Mouse (Mus musculus): ENCODE measurements around the gene Gper1.

The Gper1 gene

DNA sequence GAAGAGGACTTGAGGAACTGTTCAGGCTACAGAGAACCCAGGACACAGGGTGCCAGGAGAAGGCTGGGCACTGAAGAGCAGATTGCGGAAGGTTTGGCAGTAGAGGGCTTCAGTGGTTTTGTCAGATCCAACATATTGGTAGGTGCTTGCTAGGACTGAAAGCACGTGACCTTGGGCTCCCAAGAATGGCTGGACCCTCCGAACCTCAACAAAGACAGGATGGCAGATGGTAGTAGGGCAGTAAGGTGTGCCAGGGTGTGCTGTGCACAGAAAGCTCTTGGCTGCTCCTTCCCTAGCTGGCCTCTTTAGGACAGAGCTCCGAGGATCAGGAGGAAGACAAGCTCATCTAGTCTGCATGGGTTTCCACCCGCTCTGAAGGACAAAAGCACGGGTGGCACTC, 11.8 kb upstream of the Gper1 start:
- no peak for DNase-seq (ENCODE audit: low spot score)

DNA sequence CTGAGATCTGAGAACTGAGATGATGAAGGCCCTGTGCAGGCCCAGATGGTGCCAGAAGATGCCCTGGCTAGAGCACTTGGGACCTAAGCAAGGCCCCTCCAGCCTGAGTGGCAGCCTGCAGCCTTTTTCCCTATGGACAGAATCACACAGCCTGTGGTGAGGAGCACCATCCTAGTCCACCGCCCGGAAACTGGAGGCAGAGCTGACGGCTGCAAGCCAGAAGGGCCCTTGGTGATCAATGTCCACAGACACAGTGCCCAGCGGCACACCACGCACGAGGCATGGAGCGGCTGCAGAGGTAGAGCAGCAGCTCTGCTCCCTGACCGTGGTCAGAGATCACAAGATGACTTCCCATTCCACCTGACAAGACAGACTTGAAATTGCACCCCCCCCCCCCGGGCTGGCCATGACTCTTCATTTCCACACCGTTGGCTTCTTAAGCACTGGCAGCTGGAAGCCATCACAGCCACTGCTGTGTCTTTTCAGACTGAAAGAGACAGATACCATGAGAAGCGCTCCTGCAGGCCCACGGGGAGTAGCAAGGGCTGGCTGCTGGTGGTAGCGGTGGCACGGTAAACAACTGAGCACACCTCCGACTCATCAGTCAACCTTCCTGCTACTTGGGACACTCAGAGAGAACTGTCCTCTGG, 11.2 kb upstream of the Gper1 start:
- no peak for DNase-seq (ENCODE audit: low spot score)

DNA sequence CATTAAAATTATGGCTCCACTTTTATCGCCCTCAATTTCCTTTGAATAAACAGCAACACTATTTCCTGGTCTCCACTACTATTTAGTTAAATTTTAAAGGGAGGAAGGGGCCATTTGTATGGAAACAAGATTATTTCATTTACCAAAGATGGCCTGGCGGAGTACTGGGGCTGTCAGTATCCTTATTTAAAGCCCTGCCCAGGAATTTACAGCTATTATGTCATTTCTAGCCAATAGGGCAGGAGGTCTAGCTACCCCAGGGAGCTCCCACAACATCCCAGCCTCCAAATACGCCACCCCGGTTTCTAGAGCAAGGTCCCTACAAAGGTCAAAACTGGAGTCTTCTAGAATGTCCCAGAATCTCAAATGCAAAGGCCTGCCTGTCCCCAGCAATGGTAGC, 9.4 kb upstream of the Gper1 start:
- DNase-seq (ENCODE audit: low spot score): no peak

DNA sequence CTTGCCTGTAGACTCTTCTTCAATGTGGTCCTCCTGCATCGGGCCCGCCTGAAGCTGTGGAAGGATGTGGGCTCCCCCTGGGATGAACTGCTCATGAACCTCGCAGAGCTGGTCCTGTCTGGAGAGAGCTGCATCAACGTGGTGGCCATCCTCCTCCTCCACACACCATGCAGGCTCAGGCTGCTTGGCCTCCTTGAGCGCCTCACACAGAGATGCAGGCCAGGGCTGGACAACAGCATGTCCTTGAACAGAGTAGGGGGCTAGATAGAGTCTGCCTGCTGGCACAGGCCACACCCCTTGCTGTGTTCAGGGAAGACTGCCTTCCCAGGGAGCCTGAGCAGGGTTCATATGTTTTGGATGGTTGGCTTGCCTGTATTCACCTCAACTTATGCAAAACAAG, 8.0 kb upstream of the Gper1 start:
- no peak for DNase-seq (ENCODE audit: low spot score)

DNA sequence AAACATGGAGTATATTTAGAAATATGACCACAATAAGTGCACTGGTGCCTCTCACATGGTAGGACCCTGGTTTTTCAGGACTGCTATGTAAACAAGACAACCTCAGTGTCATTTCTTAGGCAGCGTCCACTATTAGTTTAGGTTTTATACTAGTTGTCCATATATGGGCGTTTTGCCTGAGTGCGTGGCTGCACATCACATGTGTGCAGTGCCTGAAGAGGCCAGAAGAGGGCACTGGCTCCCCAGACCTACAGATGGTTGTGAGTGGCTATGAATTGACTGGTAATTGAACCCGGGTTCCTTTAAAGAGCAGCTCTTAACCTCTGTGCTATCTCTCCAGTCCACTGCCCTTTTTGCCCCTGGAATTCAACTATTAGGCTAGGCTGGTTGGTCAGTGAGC, 6.0 kb upstream of the Gper1 start:
- DNase-seq (ENCODE audit: low spot score): no peak

DNA sequence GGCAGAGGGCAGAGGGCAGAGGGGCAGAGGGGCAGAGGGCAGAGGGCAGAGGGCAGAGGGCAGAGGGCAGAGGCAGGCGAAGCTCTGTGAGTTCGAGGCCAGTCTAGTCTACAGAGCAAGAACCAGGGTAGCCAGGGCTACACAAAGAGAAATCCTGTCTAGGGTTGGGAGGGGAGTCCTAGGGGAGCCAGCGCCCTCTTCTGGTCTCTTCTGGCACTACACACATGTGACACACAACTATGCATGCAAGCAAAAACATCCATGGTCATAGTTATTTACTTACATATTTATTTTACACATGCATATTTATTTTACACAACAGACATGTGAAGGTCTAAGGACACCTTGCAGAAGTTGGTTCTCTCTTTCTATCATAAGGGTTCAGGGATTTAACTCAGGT, 5.5 kb upstream of the Gper1 start:
- no peak for DNase-seq (ENCODE audit: low spot score)

DNA sequence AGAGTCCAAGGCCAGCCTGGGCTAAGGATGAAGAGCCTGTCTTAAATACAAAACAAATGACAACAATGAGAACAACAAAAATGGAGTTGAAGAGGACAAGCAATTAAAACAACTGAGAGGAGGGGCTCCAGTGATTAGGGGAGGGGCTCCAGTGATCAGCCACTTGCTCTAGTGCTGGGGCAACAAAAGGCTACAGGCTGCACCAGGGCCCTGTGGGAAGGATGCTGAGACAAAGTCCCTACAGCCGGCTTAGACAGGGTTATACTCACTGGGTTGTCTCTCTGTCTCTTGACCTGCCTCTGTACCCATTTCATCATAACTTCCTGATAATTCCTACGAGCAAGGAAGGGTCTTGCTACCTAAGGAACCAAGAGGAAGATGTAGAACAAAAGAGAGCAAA, 4.8 kb upstream of the Gper1 start:
- DNase-seq (ENCODE audit: low spot score): no peak

DNA sequence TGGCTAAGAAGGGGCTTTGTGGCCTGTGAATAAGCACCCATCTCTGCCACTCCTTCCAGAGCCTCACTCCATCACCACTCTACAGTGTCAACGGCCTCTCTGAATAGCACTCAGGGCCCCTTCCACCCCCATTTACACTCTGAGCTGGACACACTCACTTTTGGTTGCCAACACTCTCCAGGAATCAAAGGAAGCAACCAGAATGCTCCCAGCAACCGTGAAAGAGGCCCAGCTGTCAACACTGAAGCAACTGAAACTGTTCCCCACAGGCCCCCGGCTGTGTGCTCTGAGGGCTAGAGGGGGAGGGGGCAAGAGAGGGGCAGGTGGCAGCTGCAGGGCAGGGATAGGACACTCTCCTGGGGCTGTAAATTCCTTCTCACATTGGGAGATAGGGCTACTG, 4.3 kb upstream of the Gper1 start:
- no peak for DNase-seq (ENCODE audit: low spot score)

GRCm38 (mm10) chr5:139425198-139425597, 2.2 kb downstream of the Gper1 start:
- no peak for DNase-seq (ENCODE audit: low spot score)

DNA sequence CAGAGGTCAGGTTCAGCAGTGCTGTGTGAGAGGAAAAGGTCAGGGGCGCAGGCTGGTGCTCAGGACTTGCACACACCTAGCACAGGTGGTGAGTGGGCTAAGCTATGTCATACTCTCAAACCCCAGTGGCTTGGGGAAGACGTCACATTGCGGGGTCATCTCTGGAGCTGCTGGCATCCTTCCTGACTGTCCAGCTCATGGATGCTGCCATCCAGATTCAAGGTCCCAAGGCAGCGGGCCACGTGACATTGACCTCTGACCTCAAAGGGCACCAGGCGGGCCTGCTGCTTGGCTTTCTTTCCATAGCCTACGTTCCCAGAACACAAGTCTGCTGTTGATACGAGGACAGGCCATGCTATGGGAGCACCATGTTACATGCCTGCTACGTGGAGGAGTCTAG, 4.0 kb downstream of the Gper1 start:
- no peak for DNase-seq (ENCODE audit: low spot score)

DNA sequence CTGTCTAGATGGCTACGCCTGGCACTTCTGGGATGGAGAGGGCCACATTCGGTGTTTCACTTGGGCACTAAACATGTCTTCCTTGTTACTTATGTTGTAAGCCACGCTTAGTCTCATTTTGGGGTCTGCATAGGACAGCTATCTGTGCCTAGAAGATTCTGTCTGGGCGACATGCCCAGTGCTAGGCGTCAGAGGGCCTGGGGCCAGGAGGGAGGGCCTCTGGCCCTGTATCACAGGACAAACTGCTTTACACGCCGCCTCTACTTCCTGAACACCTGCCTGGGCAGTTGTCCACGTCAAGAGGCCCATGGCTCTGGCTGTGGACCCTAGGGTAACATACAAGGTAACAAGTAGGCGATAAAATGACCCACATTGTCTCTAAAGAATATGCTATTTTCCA, 5.0 kb downstream of the Gper1 start:
- no peak for DNase-seq (ENCODE audit: low spot score)

GRCm38 (mm10) chr5:139429818-139430341, 6.9 kb downstream of the Gper1 start:
- no peak for DNase-seq (ENCODE audit: low spot score)

DNA sequence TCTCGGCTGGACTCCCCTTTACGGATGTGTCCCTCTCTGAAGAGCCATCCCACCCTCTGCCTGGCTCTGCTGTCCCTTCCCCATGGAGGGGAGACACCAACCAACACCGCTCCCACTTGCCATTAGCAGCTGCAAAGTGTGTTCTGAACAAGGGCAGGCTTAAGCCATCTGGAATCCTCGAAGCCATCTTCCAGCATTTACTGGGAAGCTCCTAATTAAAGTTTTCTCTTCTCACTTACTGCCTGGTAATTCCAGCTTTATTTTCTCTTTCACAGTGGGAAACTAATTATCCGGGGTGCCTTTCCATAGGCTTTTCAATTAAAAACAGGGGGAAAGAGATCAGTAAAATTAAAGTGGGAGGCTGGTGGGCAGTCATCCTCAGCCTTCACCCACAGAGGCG, 9.4 kb downstream of the Gper1 start:
- no peak for DNase-seq (ENCODE audit: low spot score)

DNA sequence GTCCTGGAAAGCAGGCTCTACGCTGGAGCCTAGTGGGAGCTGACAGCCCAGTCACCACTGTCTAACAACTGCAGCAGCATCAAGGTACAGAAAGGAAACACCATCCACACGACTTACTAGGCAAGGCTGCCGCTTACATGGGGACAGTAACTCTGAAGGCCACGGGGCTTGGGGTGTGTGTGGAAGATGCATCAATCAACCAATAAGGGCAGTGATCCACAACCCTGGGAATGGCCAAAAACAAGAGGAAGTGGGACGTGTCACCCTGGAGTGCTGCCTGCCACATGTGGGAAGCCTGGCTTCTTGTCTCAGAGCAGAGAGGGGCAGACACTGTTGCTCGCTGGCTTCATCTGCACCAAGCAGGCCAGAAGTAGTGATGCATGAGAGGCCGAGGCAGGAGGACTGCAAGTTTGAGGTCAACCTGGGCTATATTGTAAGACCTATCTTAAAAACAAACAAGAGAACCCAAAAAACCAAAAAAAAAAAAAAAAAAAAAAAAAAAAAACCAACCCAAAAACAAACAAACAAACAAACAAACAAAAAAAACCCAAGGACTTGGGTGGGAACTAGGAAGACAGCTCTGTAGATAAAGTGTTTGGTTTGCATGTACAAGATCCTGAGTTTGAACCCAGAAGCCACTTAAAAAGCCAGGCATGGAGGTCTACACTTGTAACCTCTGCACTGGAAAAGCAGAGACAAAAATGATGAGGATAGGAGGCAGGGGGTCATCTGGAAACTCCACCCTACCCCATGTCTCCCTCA, 10.0 kb downstream of the Gper1 start:
- no peak for DNase-seq (ENCODE audit: low spot score)

DNA sequence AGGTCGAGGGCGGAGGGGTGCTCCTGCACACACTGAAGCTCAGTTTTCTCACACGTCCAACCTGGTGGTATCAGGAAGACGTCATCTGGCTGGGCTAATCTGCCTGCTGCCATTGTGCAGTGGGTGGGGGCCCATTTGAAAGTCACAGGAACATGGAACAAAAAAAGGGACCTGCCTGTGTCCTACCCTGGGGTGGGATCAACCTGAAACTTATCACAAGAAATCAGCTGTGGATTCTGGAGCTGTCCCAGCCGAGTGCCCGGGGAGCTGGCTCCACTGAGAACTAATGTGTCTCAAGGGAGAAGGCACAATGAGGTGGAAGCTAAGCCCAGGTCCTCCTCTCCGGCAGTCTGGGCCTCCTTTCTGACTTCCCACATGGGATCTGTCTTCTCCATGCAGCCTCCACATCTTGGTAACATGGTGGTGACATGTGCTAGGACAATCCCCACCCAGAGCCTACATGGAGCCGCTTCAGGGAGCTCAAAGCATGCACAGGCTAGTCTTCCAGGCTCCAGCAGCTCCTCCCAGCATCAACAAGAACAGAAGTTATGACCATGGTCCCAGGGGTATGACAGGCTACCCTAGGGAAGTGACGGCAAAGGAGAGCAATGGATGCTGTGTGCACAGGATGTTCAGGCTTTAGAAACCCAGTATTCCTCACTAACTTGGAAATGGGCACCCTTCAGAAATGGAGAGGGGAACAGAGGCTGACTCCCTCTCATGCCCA, 11.1 kb downstream of the Gper1 start:
- no peak for DNase-seq (ENCODE audit: low spot score)

GRCm38 (mm10) chr5:139434940-139435339, 12.0 kb downstream of the Gper1 start:
- DNase-seq (ENCODE audit: low spot score): peak; percentile 78

DNA sequence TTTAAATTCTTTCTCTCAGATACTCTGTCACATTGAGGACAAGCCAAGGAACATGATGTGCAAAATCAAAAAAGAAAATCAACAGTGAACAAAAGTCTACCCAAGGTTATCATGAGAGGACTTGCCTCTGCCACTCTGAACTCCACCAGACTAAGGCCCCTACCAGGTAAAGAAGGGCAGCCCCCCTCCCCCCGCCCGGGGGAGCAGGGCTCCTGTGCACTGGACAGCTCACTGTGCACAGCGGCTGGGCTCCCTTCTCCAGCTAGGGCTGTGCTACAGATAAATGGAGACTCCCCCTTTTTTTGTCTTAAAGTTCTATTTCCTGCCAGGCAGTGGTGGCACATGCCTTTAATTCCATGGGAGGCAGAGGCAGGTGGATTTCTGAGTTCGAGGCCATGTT, 14.8 kb downstream of the Gper1 start:
- DNase-seq (ENCODE audit: low spot score): no peak

- no peak for DNase-seq (ENCODE audit: low spot score)
Observed at GRCm38 (mm10) chr5:139438440-139438839, 15.5 kb downstream of the Gper1 start.

DNA sequence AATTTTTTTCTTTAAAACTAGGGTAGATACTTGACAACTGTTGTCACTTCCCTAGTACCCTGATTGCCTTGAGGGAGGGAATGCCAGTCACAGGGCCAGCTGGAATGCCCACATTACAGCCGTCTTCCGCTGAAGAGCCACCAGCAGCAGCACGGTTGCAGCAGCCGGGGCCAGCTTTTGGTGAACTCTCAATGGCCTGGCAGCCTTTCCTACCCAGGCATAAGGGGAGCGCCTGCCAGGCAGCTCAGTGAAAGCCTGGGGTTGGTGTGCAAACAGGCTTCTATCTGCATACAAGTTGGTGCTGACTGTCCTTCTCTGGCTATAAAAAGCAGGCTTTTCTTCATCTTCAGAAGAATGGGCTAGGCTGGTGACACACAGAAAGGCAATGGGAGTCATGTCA, 17.5 kb downstream of the Gper1 start:
- DNase-seq (ENCODE audit: low spot score): no peak

DNA sequence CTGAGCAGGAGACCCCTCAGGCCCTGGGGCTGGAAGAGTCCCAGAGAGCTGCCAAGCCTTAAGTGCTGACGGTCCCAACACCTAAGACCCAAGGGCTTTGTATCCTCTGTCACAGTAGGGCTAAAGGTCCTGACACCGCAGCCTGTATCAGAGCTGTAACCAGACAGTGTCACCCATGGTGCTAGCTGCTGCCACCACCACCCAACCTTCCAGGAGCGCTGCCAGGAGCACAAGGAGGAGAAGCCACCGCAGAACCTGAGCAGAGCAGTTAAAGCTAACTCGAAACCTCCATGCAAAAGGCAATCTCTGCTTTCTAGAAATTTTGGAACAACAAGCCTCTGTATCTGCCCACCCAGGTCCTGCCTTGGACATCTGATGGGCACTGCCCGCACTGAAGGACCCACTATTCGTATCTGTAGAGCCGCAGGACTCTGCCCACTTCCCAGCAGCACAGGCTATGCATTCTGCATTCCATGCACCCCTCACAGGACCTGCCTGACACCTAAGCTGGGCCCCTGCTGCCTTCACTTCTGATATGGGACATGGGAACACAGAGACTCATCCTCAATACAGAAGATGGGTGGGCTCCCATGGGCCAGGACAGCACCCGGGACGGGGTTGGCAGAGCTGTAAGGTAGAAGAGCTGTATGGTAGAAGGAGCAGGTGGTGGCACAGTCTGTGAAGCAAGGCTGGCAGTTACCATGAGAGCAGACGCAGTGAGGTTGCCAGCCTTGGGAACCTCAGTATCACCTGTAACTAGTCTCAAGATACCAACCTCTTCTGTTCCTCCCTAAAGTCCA, 18.2 kb downstream of the Gper1 start:
- no peak for DNase-seq (ENCODE audit: low spot score)

GRCm38 (mm10) chr5:139441726-139442018, 18.7 kb downstream of the Gper1 start:
- DNase-seq (ENCODE audit: low spot score): no peak

- no peak for DNase-seq (ENCODE audit: low spot score)
Observed at GRCm38 (mm10) chr5:139442428-139442827, 19.5 kb downstream of the Gper1 start.
